Mouse (Mus musculus): ENCODE measurements around the gene Dnaaf1.

- TF ChIP-seq E2F4 (IDR thresholded peaks at IDR 0.05; ENCODE audit: borderline replicate concordance, low read depth, low read length) (no peak), CTCF (IDR thresholded peaks at IDR 0.05 in 2 of 3, conservative IDR thresholded peaks at IDR 0.05 in 1 of 3; ENCODE audit: control insufficient read depth in 1 of 3, insufficient read depth in 1 of 3, low read depth in 2 of 3, low read length in 3 of 3, poor library complexity in 1 of 3, severe bottlenecking in 1 of 3) (no peak), POLR2A (IDR thresholded peaks at IDR 0.05; ENCODE audit: control insufficient read depth in 1 of 2, insufficient read depth in 1 of 2, low read depth in 1 of 2, low read length in 2 of 2, poor library complexity in 1 of 2) (no peak), EP300 (IDR thresholded peaks at IDR 0.05; ENCODE audit: low read depth in 1 of 2, low read length in 2 of 2) (no peak), MAFK (IDR thresholded peaks at IDR 0.05; ENCODE audit: borderline replicate concordance, low read depth, low read length) (no peak), RAD21 (IDR thresholded peaks at IDR 0.05; ENCODE audit: low read depth, low read length) (no peak), USF2 (IDR thresholded peaks at IDR 0.05; ENCODE audit: borderline replicate concordance in 1 of 2, insufficient read depth in 1 of 2, low read depth in 1 of 2, low read length in 2 of 2) (no peak), JUND (IDR thresholded peaks at IDR 0.05; ENCODE audit: low read depth, low read length) (no peak), NELFE (IDR thresholded peaks at IDR 0.05; ENCODE audit: low read depth, low read length) (no peak), NRF1 (IDR thresholded peaks at IDR 0.05; ENCODE audit: insufficient read depth, low read depth, low read length, poor library complexity, severe bottlenecking) (no peak), TBP (IDR thresholded peaks at IDR 0.05; ENCODE audit: low read depth, low read length) (no peak), SIN3A (IDR thresholded peaks at IDR 0.05; ENCODE audit: low read length) (no peak), TAL1 (IDR thresholded peaks at IDR 0.05; ENCODE audit: low read length) (no peak)
Observed at GRCm38 (mm10) chr8:119531973-119532372, 43.1 kb upstream of the Dnaaf1 start.

Measured in MEL (cell line).